Mouse (Mus musculus) spleen, adult 12 weeks (tissue): ENCODE data around the gene Slc9a3r1.

Experiments used
- DNase-seq: peaks from one replicate; pipeline ENCODE4 v3.0.0; 2022; ENCODE audit warnings: low spot score

Gene Slc9a3r1

DNA sequence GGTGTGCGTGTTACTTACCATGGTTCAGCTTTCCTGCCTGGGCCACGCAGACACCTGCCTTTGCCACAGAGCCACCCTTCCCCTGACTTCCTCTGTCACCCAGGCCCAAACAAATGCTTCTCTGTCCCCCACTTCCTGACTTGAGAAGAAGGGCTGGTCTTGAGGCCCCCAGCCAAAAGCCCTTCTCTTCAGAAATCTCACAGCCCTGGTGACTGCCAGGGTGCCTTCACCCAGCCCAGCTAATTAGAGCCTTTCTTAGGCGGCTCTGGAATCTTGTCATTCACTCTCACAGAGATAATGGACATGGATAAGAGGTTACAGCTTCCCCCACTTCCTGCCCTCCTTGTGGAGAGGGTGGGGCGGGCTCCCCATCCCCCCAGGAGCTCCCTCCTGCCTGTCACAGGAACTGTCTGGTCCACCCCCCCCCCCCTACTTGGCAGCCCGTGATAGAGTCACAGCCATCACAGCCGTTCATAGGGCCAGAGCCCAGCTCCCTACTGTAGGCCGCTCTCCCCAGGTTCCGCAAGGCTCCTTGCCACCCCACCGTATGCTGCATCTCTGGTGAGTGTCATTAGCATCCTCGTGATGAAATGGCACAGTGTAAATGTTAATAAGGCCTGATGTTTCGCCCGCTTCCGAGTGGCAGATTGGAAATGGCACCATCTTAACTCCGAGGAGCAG, 63.8 kb downstream of the Slc9a3r1 start:
- no peak for DNase-seq

DNA sequence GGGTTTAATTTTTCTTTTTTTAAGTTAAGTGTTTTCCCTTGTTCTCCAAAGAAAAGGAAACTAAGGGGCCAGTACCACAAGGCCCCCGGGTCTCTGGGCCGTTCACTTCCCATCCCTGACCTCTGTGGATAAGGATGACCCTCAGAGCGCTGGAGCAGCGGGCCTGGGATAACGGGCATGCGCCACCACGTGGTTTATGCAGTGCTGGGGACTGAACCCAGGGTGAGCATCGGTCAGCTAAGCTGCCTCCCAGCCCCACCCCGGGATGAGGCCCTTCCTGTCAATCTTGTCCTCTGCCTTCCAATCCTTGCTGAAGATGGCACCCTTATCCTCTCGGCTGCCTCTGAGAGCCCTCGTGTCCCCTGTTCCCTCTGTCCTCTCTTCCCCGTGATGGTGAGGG, 64.5 kb downstream of the Slc9a3r1 start:
- DNase-seq: no peak

GRCm38 (mm10) chr11:115228430-115228829, 65.3 kb downstream of the Slc9a3r1 start:
- no peak for DNase-seq

- DNase-seq: no peak
Measured at GRCm38 (mm10) chr11:115229021-115229930, 66.1 kb downstream of the Slc9a3r1 start.
